Mouse (Mus musculus): Measurements from ENCODE around the gene Tnpo3.
"Not testable (repeated sequence)": the region's sequence is repeated elsewhere in the genome, so short reads cannot be mapped to it uniquely, and the experiment has no call there.

DNA sequence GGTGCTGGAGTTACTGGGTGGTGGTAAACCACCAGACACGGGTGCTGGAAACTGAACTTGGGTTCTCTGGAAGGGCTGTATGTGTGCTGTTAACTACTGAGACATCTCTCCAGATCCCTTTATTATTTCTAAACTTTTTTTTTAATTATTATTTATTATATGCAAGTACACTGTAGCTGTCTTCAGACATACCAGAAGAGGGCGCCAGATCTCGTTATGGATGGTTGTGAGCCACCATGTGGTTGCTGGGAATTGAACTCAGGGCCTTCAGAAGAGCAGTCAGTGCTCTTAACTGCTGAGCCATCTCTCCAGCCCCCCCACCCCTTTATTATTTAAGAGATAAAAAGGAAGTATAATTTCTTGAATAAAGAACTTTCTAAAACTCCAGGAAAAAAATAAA is 33.3 kb downstream of the Tnpo3 start:
- not testable (repeated sequence) for TF ChIP-seq CHD1 (IDR thresholded peaks at IDR 0.05; ENCODE audit: low read depth, low read length); EP300 (IDR thresholded peaks at IDR 0.05; ENCODE audit: low read depth in 1 of 2, low read length in 2 of 2); POLR2A (IDR thresholded peaks at IDR 0.05; ENCODE audit: control insufficient read depth in 1 of 2, insufficient read depth in 1 of 2, low read depth in 1 of 2, low read length in 2 of 2, poor library complexity in 1 of 2); ZC3H11A (IDR thresholded peaks at IDR 0.05; ENCODE audit: low read depth, low read length); MAFK (IDR thresholded peaks at IDR 0.05; ENCODE audit: borderline replicate concordance, low read depth, low read length); ZNF384 (IDR thresholded peaks at IDR 0.05; ENCODE audit: low read depth, low read length); MAX (IDR thresholded peaks at IDR 0.05; ENCODE audit: low read length); TCF12 (IDR thresholded peaks at IDR 0.05; ENCODE audit: low read depth, low read length); TAL1 (IDR thresholded peaks at IDR 0.05; ENCODE audit: low read length)
- TF ChIP-seq CTCF (IDR thresholded peaks at IDR 0.05 in 2 of 3, conservative IDR thresholded peaks at IDR 0.05 in 1 of 3; ENCODE audit: control insufficient read depth in 1 of 3, insufficient read depth in 1 of 3, low read depth in 2 of 3, low read length in 3 of 3, poor library complexity in 1 of 3, severe bottlenecking in 1 of 3): peak in 1 of 3 experiments; percentile 25; a peak in 1 of 6 replicates

Measured in MEL (cell line).